Mouse (Mus musculus) C2C12 (cell line): Measurements from ENCODE around the gene Psg20.

Experiments used
- CTCF ChIP-seq: IDR thresholded peaks from one replicate; pipeline ENCODE4 v1.5.1; 2011; ENCODE audit not compliant: control insufficient read depth, insufficient read depth, insufficient read length
- FOSL1 ChIP-seq: IDR thresholded peaks from one replicate; pipeline ENCODE4 v1.8.0; 2011; ENCODE audit warnings: mild to moderate bottlenecking, low read length; ENCODE audit not compliant: poor library complexity, insufficient read depth, severe bottlenecking
- MAX ChIP-seq: IDR thresholded peaks from one replicate; pipeline ENCODE4 v1.6.1; 2011; ENCODE audit warnings: mild to moderate bottlenecking, control low read depth
- USF1 ChIP-seq: IDR thresholded peaks from one replicate; pipeline ENCODE4 v1.6.1; 2011; ENCODE audit warnings: low read depth, mild to moderate bottlenecking, control low read depth, moderate library complexity

DNA sequence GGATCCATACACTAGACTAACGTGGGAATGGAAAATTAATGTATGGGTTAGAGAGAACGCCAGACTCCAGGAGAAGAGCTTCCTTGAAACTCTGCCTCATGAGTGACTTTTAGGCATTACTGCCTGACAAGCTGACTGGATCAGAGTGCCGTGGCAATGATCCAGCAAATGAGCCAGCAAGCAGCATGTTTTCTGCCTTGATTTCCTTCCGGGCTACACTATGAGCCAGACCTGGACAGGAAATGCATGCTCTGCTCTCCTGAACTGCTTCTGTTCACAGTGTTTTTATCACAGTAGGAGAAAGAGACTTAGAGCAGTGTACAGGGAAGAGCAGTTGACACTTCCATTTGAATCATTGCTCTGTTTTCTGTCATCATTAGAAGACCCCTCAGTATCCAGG is 29.6 kb upstream of the Psg20 start:
- TF ChIP-seq MAX, result no peak
- no peak for TF ChIP-seq CTCF
- no peak for TF ChIP-seq USF1
- TF ChIP-seq FOSL1, result no peak
